Mouse (Mus musculus) myocyte (in vitro differentiated cells): ENCODE measurements around the gene Slc39a11.

ENCODE experiments used
- E2F4 ChIP-seq: IDR thresholded peaks from one replicate; pipeline ENCODE4 v1.6.1; 2011; ENCODE audit warnings: mild to moderate bottlenecking, control low read depth, moderate library complexity; ENCODE audit not compliant: insufficient read depth
- MAX ChIP-seq: IDR thresholded peaks from one replicate; pipeline ENCODE4 v1.6.1; 2011; ENCODE audit warnings: low read depth, mild to moderate bottlenecking, control low read depth
- MYOD1 ChIP-seq, 3 experiments: IDR thresholded peaks; one replicate each; pipeline ENCODE4 v1.6.1; 2011; ENCODE audit warnings: control low read depth in 2 of 3, low read depth in 2 of 3, mild to moderate bottlenecking in 2 of 3, moderate library complexity in 1 of 3; ENCODE audit not compliant: insufficient read length in 2 of 3, control insufficient read depth in 1 of 3
- MYOG ChIP-seq, 3 experiments: IDR thresholded peaks; one replicate each; pipeline ENCODE4 v1.6.1; 2011; ENCODE audit warnings: control low read depth in 2 of 3, low read depth in 2 of 3, mild to moderate bottlenecking in 2 of 3; ENCODE audit not compliant: insufficient read length in 2 of 3, control insufficient read depth in 1 of 3, insufficient read depth in 1 of 3
- POLR2A ChIP-seq: IDR thresholded peaks from one replicate; pipeline ENCODE4 v1.6.1; 2011; ENCODE audit warnings: low read depth, mild to moderate bottlenecking, control low read depth, moderate library complexity; ENCODE audit not compliant: insufficient read length
- REST ChIP-seq: IDR thresholded peaks from one replicate; pipeline ENCODE4 v1.6.1; 2011; ENCODE audit warnings: mild to moderate bottlenecking, control low read depth, moderate library complexity; ENCODE audit not compliant: insufficient read depth, insufficient read length
- SRF ChIP-seq: IDR thresholded peaks from one replicate; pipeline ENCODE4 v1.6.1; 2011; ENCODE audit warnings: low read depth; ENCODE audit not compliant: control insufficient read depth, insufficient read length
- TCF12 ChIP-seq: IDR thresholded peaks from one replicate; pipeline ENCODE4 v1.6.1; 2011; ENCODE audit warnings: mild to moderate bottlenecking, control low read depth; ENCODE audit not compliant: poor library complexity, insufficient read depth, severe bottlenecking
- TCF3 ChIP-seq: IDR thresholded peaks from one replicate; pipeline ENCODE4 v1.6.1; 2011; ENCODE audit warnings: low read depth, control low read depth; ENCODE audit not compliant: insufficient read length

DNA sequence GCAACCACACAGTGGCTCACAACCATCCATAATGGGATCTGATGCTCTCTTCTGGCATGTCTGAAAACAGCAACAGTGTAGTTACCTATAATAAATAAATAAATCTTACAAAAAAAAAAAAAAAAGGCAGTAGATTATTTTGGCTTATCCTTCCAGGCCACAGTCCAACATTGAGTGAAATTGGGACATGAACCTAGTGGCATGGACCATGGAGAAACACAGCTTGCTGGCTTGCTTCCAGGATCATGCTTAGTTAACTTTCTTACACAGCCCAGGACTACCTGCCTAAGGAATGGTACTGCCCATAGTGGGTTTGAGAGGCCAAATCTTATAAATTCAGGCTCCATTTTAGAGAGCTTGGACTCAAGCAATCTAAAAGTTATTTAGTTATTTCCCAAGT, 78.3 kb downstream of the Slc39a11 start:
- no peak for TF ChIP-seq TCF3
- TF ChIP-seq SRF, result no peak
- TF ChIP-seq TCF12, result no peak
- no peak for TF ChIP-seq POLR2A
- TF ChIP-seq MAX, result no peak
- no peak for TF ChIP-seq E2F4
- no peak for TF ChIP-seq MYOD1 (IDR thresholded peaks at IDR 0.05; ENCODE audit: control insufficient read depth in 1 of 3, insufficient read length in 2 of 3, low read depth in 2 of 3)
- TF ChIP-seq MYOG (IDR thresholded peaks at IDR 0.05; ENCODE audit: control insufficient read depth in 1 of 3, insufficient read depth in 1 of 3, insufficient read length in 2 of 3, low read depth in 2 of 3), result no peak
- TF ChIP-seq REST, result no peak
